1 mouse cellular context compared by ENCODE assay signal in genomic region chr11:88148638-88149279, GRCm38 (mm10).
TF ChIP-seq lines count a peak whose summit lies in the region.

No protein-coding gene starts in this region.

TF ChIP-seq in CH12.LX, 34 proteins besides CTCF, POLR2A, EP300 and RAD21 (continued from another document):
- TF ChIP-seq BHLHE40 (IDR thresholded peaks at IDR 0.05; ENCODE audit: low read depth, low read length): peak; percentile 57; the same call in 1 of the 2 replicates
- no peak; the same call in 1 of the 2 replicates for TF ChIP-seq MAX (IDR thresholded peaks at IDR 0.05; ENCODE audit: low read length)
- TF ChIP-seq ZC3H11A (IDR thresholded peaks at IDR 0.05; ENCODE audit: low read depth, low read length): no peak
- TF ChIP-seq GABPA (IDR thresholded peaks at IDR 0.05; ENCODE audit: insufficient replicate concordance, low read depth, low read length): no peak
- no peak for TF ChIP-seq RCOR1 (conservative IDR thresholded peaks at IDR 0.05; ENCODE audit: low read depth, low read length)
- TF ChIP-seq ELF1 (IDR thresholded peaks at IDR 0.05; ENCODE audit: low read depth, low read length): no peak
- TF ChIP-seq MXI1 (IDR thresholded peaks at IDR 0.05; ENCODE audit: low read depth, low read length): no peak
- TF ChIP-seq MAZ (IDR thresholded peaks at IDR 0.05; ENCODE audit: low read depth, low read length): no peak; the same call in 1 of the 2 replicates
- peak; percentile 59; the same call in 1 of the 2 replicates for TF ChIP-seq TCF12 (IDR thresholded peaks at IDR 0.05; ENCODE audit: low read depth, low read length)
- no peak for TF ChIP-seq MEF2A (IDR thresholded peaks at IDR 0.05; ENCODE audit: borderline replicate concordance, low read depth, low read length)
- peak; percentile 79 for TF ChIP-seq IRF4 (IDR thresholded peaks at IDR 0.05; ENCODE audit: low read depth, low read length)
- TF ChIP-seq ZKSCAN1 (IDR thresholded peaks at IDR 0.05; ENCODE audit: borderline replicate concordance, low read depth, low read length): no peak
- no peak for TF ChIP-seq MYC (IDR thresholded peaks at IDR 0.05; ENCODE audit: low read depth, low read length)
- no peak for TF ChIP-seq E2F4 (IDR thresholded peaks at IDR 0.05; ENCODE audit: insufficient replicate concordance, low read depth, low read length)
- no peak for TF ChIP-seq ZNF384 (IDR thresholded peaks at IDR 0.05; ENCODE audit: low read depth, low read length)
- TF ChIP-seq SMC3 (IDR thresholded peaks at IDR 0.05; ENCODE audit: low read depth, low read length): 0 out of 2 replicates have a peak, but pooled peaks have one; percentile 1
- TF ChIP-seq UBTF (IDR thresholded peaks at IDR 0.05; ENCODE audit: low read depth, low read length): no peak
- no peak for TF ChIP-seq JUN (IDR thresholded peaks at IDR 0.05; ENCODE audit: insufficient read depth, low read depth, low read length)
- TF ChIP-seq NRF1 (IDR thresholded peaks at IDR 0.05; ENCODE audit: low read depth, low read length): no peak
- no peak for TF ChIP-seq CHD1 (IDR thresholded peaks at IDR 0.05; ENCODE audit: low read depth, low read length)
- no peak for TF ChIP-seq ZMIZ1 (IDR thresholded peaks at IDR 0.05; ENCODE audit: low read depth, low read length)
